Mouse (Mus musculus): ENCODE measurements around the gene Fbxo6. TPM values are rescaled to one million over a fixed set of nuclear protein-coding genes. Genes with fewer than 3 reads are reported as not detected.
A peak's percentile ranks its signal among the peaks of the same experiment; 100 is the strongest.

The Fbxo6 gene
- polyA plus RNA-seq, 1 experiment from 2014 or later, result 20.8 TPM

DNA sequence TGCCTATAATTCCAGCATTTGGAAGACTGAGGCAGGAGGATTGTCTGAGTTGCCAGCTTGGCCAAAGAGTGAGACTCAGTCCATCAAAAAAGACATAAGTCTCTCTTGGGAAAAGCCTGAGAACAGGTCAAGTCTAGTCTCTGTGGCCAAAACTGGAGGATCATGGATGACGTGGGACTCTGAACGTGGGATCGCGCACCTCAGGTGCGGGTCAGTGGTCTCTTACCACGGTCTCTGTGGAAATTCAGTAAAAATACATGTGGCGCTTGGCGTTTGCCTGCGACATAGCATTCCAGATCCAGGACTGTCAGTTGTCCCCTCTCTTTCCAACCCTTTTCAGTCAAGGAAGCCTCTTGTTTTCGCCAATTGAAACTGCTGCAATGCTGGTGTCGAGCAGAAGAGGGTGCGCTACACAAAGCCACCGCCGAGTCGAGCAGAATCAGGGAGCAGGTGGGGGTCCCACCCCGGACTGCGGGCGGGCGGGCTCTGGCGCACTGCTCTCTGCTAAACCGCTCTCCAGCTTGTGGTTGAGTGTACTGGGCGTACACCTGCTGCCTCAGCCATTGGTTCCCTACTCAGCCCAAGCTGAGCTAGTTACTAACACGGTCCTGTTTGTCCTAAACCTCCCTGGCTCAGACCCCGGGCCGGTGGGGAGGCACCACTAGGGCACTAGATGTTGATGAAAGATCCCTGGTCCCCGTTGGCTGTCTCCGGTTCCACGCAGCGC lies 50.0 kb downstream of the Fbxo6 start:
- 25% methylated on average over 29 of the region's 29 CpGs for WGBS
- Histone ChIP-seq H3K9me3 (no peaks in the 10 kb centered on the region), H3K27ac (no peak overlapping the region), H3K4me1 (peaks cover 8% of the 10 kb centered on the region), H3K4me2 (peak overlapping the region; percentile 52), H3K4me3 (peak overlapping the region; percentile 24), H3K27me3 (no peaks in the 10 kb centered on the region), H3K36me3 (no peaks in the 10 kb centered on the region), H3K9ac (no peak overlapping the region)
- peak; percentile 62; the same call in 1 of the 2 replicates for ATAC-seq (ENCODE audit: insufficient number of reproducible peaks, low FRiP score, low TSS enrichment, low read depth)

DNA sequence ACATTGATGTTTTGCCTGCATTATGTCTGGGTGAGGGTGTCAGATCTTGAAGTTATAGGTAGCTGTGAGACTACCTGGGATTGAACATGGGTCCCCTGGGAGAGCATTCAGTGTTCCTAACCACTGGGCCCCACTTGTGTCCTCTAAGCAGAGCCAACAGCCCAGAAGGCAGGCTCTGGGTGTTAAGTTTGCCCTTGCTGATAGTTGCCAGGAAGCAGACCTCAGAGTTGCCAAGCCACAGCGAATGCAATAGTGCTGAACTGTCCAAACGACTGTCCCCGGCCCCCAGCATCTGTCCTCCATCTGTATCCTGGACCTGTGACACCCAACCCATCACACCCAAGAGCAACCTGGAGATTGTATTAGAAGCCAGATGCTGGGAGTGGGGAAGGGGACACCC lies 53.3 kb downstream of the Fbxo6 start:
- H3K4me3 ChIP-seq, result no peak overlapping the region
- no peak overlapping the region for H3K9ac ChIP-seq
- WGBS, result 73% methylated on average over 3 of the region's 3 CpGs
- H3K36me3 ChIP-seq, result no peaks in the 10 kb centered on the region
- peaks cover 8% of the 10 kb centered on the region for H3K4me1 ChIP-seq
- H3K4me2 ChIP-seq, result no peak overlapping the region
- ATAC-seq (ENCODE audit: insufficient number of reproducible peaks, low FRiP score, low TSS enrichment, low read depth), result no peak
- H3K27ac ChIP-seq, result no peak overlapping the region
- no peaks in the 10 kb centered on the region for H3K27me3 ChIP-seq
- no peaks in the 10 kb centered on the region for H3K9me3 ChIP-seq

DNA sequence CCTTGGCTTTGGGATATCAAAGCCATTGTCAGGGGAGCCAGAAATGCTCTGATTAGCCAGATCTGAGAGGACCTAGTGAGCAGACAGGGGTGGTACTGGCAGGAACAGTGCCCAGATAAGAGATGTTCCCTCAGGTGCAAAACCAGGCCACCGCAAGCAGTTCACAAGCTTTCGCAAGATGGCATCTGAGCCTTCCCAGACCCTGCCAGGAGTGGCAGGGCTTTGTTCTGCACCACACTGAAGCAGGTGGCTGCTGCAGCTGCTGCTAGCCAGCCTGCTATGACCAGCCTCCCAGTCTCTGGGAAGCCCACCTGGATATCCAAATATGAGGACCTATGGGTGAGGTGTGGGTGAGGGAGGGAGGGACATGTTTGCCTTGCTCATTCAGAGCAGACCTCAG lies 54.0 kb downstream of the Fbxo6 start:
- Histone ChIP-seq H3K4me3 (no peak overlapping the region), H3K4me1 (peaks cover 8% of the 10 kb centered on the region), H3K4me2 (no peak overlapping the region), H3K9me3 (no peaks in the 10 kb centered on the region), H3K9ac (no peak overlapping the region), H3K27ac (no peak overlapping the region), H3K36me3 (no peaks in the 10 kb centered on the region), H3K27me3 (no peaks in the 10 kb centered on the region)
- ATAC-seq (ENCODE audit: insufficient number of reproducible peaks, low FRiP score, low TSS enrichment, low read depth), result no peak
- 82% methylated on average over 2 of the region's 2 CpGs for WGBS

Small RNA genes within 50 kb of the gene (microRNA-seq; reads per million reads assigned to microRNA genes)
- not detected for gene Mir7022

Other genes starting within 250 kb of the Fbxo6 start
- 37.8 and 42.5 TPM in 2 replicates for gene Mfn2, start 247.4 kb downstream of the Fbxo6 start, polyA plus RNA-seq (2015; fragmentation: Nextera tagmentation; extraction: Ambion mirVana)
- 123 and 129 TPM in 2 replicates for gene Plod1, start 215.4 kb downstream of the Fbxo6 start, polyA plus RNA-seq (2015; fragmentation: Nextera tagmentation; extraction: Ambion mirVana)
- 13.6 and 16.4 TPM in 2 replicates for gene 2510039O18Rik, start 211.2 kb downstream of the Fbxo6 start, polyA plus RNA-seq (2015; fragmentation: Nextera tagmentation; extraction: Ambion mirVana)
- gene Nppb, start 166.4 kb downstream of the Fbxo6 start, polyA plus RNA-seq (2015; fragmentation: Nextera tagmentation; extraction: Ambion mirVana), result 0.19 TPM in 1 of 2 replicates, not detected in the other
- not detected in 2 replicates for gene Nppa, start 151.4 kb downstream of the Fbxo6 start, polyA plus RNA-seq (2015; fragmentation: Nextera tagmentation; extraction: Ambion mirVana)
- 6.5 and 6.8 TPM in 2 replicates for gene Clcn6, start 113.3 kb downstream of the Fbxo6 start, polyA plus RNA-seq (2015; fragmentation: Nextera tagmentation; extraction: Ambion mirVana)
- 23.0 and 24.7 TPM in 2 replicates for gene Mthfr, start 113.1 kb downstream of the Fbxo6 start, polyA plus RNA-seq (2015; fragmentation: Nextera tagmentation; extraction: Ambion mirVana)
- 14.8 and 15.9 TPM in 2 replicates for gene Agtrap, start 64.1 kb downstream of the Fbxo6 start, polyA plus RNA-seq (2015; fragmentation: Nextera tagmentation; extraction: Ambion mirVana)
- 47.7 and 48.4 TPM in 2 replicates for gene Mad2l2, start 21.8 kb downstream of the Fbxo6 start, polyA plus RNA-seq (2015; fragmentation: Nextera tagmentation; extraction: Ambion mirVana)
- gene Draxin, start 21.4 kb downstream of the Fbxo6 start, polyA plus RNA-seq (2015; fragmentation: Nextera tagmentation; extraction: Ambion mirVana), result 0.22 and 0.29 TPM in 2 replicates
- gene Fbxo44, start 8.3 kb upstream of the Fbxo6 start, polyA plus RNA-seq (2015; fragmentation: Nextera tagmentation; extraction: Ambion mirVana), result 5.2 and 6.5 TPM in 2 replicates
- gene Fbxo2, start 8.5 kb upstream of the Fbxo6 start, polyA plus RNA-seq (2015; fragmentation: Nextera tagmentation; extraction: Ambion mirVana), result 4.2 and 4.5 TPM in 2 replicates
- gene Disp3, start 135.8 kb upstream of the Fbxo6 start, polyA plus RNA-seq (2015; fragmentation: Nextera tagmentation; extraction: Ambion mirVana), result 0.07 and 0.13 TPM in 2 replicates